Comparison of ENCODE assay signal across 17 mouse cellular contexts in the genomic region with DNA sequence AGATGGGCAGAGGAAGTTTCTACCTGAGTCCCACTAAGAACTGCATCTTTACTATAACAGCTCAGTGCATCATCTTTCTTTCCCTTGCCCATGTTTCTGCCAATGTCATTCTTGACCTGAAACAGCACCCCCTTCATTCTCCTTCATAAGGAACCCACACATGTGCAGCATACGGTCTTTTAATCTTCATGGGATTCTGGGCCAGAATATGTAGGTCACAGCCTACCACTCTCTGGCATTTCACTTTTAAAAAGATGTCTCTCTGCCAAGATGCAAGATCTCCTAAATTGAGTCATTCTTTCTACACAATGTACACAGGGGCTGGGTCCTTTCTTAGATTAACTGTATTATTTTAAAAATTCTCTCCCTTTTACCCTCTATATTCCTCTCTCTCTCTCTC.
"Had no signal": no experiment of that assay in that cellular context is flagged by ENCODE, and none has a peak within 500 bp of the region (broad histone marks: within the 10 kb centered on the region; RNA-seq: fewer than 3 reads in every experiment).

No protein-coding gene starts in this region.

- H3K27ac ChIP-seq: liver, embryonic 15.5 days; lung, embryonic 15.5 days; macrophage; midbrain, embryonic 13.5 days; midbrain, embryonic 15.5 days; neural tube, embryonic 12.5 days; stomach, embryonic 15.5 days; stomach, postnatal 0 days had no signal

- H3K4me3 ChIP-seq: liver, embryonic 15.5 days; lung, embryonic 15.5 days; megakaryocyte, embryonic 14.5 days; midbrain, embryonic 13.5 days; midbrain, embryonic 15.5 days; neural tube, embryonic 12.5 days; stomach, embryonic 15.5 days had no signal

- H3K27me3 ChIP-seq: liver, embryonic 15.5 days; lung, embryonic 15.5 days; megakaryocyte, embryonic 14.5 days; midbrain, embryonic 13.5 days; midbrain, embryonic 15.5 days; neural tube, embryonic 12.5 days; stomach, embryonic 15.5 days had no signal

- H3K36me3 ChIP-seq: liver, embryonic 15.5 days; lung, embryonic 15.5 days; midbrain, embryonic 13.5 days; midbrain, embryonic 15.5 days; neural tube, embryonic 12.5 days; stomach, embryonic 15.5 days had no signal

- H3K4me1 ChIP-seq: liver, embryonic 15.5 days; lung, embryonic 15.5 days; megakaryocyte, embryonic 14.5 days; midbrain, embryonic 15.5 days; neural tube, embryonic 12.5 days; stomach, embryonic 15.5 days had no signal

- ATAC-seq: liver, postnatal 0 days; lung, postnatal 0 days; midbrain, embryonic 13.5 days; midbrain, embryonic 15.5 days had no signal

- DNase-seq: liver, postnatal 0 days; lung, adult 2 months; lung, postnatal 14 days; lung, postnatal 36 days; thymus, adult 18-20 months; thymus, postnatal 14 days; thymus, postnatal 36 days had no signal
